Mouse (Mus musculus) CD4-positive helper T cell, adult 2 months (primary cell): ENCODE data around the gene Il6st.
A peak's percentile ranks its signal among the peaks of the same experiment; 100 is the strongest.
"Not testable (repeated sequence)": the region's sequence is repeated elsewhere in the genome, so short reads cannot be mapped to it uniquely, and the experiment has no call there.

Source experiments
- DNase-seq: peaks from one replicate; pipeline ENCODE4 v3.0.0-alpha.2; 2012; ENCODE audit warnings: low read depth, missing footprints, low spot score

Il6st gene

DNA sequence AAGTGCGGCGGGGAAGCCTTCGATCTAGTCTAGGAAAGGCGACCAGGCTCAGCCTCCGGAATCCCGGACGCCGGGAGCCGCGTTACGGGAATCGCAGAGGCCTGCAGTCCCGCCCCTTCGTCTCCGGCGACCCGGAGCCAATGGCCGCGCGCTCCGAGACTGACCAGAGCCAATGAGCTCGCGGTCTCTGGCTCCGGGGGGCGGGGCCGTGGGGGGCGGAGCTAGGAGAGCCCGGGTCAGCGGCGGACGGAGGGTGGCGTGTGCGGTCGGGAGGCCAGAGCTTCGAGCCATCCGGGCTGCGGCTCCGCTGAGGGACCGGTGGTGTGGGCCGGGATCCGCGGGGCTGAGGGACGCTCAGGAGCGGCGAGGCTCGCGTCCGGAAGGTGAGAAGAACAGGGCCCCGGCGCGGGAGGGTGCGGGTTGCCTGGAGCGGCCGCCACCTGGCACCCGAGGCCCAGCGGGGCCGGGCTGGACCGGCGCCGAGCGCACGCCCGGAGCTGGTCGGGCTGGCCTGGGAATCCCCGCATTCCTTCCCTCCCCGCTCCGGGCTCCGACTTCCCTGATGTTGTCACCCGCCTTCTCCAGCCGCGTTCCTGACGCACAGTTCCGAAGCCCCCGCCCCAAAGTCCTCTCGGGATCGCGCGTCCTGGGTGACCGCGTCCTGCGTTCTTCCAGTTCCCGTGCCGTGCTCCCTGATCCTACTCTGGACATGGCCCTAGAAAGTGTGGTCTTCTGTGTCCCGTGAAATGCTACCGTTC lies at the start of gene Il6st:
Il6st (plus strand) TSS at position 203 of the 758 bp plus-strand sequence.
- DNase-seq, result peak; percentile 90

DNA sequence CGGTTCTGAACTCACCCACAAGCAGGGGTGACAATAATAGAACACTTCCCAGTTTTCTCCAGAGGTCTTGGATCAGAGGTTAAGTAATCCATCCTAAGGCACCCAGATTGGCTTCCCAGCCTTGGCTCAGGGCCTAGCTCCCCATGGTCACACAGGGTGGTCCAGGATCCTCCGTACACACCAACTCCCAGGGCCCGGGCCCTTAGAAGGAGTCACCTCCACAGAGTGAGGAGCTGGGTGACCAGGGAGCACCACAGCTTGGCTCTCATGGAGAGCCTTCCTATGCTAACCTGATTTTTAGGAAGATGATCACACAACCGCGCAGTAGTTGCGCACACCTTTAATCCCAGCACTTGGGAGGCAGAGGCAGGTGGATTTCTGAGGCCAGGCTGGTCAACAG lies 48.0 kb upstream of the Il6st start:
- DNase-seq, result no peak

- peak; percentile 22 for DNase-seq
These were observed 47.3 kb upstream of the Il6st start for GRCm38 (mm10) chr13:112416410-112417162.

DNA sequence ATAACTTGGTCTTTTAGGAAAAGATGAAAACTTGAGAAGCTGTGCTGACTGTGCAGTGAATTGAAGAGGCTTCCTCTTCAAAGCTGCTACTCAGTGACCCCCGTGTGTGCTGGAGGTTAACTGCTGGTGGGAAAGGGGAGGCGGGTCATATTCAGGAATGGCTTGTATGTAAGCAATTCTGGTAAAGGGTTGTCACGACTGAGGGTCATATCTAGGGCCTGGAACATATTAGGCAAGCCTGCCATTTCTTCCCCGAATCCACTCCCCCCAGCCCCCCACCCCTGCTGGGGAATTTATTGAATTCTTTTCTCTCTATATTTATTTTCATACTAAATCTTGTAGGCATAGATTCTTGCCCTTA lies 46.7 kb upstream of the Il6st start:
- DNase-seq, result peak; percentile 24

GRCm38 (mm10) chr13:112417861-112418423 lies 45.9 kb upstream of the Il6st start:
- DNase-seq, result peak; percentile 90

DNA sequence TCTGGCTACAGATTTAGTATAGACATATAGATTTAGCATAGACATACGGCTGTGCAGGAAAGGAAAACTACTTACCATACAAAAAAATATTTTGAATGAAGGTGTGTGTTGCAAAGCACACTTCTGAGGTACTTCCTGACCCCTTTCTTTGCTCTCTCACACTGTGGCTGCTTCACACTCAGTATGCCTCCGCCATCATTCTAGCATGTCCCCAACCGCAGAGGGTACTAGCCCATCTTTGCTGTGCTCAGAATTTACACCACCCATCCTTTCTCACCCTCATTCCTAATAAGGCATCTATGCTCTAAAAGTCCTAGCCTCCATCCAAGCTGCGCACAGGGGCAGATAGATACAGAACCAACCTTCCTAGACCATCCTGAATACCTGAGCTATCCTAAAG lies 45.3 kb upstream of the Il6st start:
- DNase-seq, result peak; percentile 69

DNA sequence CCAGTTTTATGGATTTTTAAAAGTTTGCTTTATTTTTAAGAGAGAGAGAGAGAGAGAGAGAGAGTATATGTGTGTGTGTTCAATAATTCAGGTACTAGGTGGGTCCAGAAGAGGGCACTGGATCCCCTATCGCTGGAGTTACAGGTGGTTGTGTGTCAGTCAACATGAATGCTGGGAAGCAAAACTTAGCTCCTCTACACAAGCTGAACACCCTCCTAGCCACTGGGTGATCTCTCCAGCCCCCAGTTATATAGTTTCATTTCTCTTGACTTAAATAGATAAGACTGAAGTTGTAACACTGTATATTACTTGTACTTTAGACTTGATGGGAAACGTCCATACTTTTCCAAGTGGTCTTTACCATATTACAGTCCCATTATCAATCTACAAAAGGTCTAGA lies 39.7 kb upstream of the Il6st start:
- DNase-seq, result peak; percentile 78

- peak; percentile 92 for DNase-seq
These were observed 39.2 kb upstream of the Il6st start for GRCm38 (mm10) chr13:112424635-112425034.

DNA sequence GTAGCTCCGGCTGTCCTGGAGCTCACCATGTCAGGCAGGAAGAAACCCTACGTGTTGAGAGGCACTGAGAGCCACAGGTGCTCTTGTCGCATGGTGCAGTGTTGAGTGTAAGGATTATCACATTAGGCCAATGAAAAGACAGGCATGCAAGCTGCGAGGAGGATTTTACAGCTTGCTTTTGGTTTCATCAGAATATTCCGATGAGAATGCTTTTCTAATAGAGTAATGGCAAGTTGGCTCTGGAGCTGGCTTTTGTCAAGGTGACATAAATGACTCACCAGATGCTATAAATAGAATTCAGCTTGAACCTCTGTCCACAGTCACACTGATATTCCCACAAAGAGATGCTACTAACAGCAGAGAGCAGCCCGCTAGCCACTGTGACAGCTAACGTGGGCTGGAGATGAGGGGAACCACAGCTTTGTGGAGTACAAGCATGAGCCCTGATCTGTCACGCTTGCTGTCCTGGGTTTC lies 38.7 kb upstream of the Il6st start:
- DNase-seq, result no peak

- peak; percentile 71 for DNase-seq
These were observed 37.4 kb upstream of the Il6st start for GRCm38 (mm10) chr13:112426265-112427135.

DNA sequence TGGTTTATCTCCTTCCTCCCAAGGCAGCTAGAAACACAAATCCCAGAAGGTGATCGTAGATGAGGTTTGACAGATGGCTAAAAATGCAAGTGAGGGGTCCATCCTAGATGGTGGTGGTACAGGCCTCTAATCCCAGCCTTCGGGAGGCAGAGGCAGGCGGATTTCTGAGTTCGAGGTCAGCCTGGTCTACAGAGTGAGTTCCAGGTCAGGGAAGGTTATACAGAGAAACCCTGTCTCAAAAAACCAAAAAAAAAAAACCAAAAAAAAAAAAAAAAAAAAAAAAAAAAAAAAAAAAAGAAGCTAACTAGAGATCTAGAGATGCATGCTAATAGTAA lies 36.8 kb upstream of the Il6st start:
- not testable (repeated sequence) for DNase-seq

DNA sequence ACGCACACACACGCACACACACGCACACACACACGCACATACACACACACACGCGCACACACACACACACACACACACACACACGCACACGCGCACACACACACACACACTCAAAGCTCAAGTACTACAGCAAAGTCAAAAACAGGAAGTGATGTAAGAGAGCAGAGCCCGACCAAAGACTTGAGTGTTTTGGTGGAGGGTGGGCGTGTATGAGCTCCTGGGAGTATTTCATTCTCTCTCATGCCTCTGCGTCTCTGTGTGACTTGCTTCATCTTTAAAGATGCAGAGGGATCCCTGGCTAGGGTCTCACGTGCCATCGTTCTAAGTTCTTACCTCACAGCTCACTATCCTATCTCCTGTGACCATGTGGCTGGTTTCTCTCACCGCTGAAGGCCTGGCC lies 36.3 kb upstream of the Il6st start:
- DNase-seq, result peak; percentile 92

GRCm38 (mm10) chr13:112433271-112433670 lies 30.6 kb upstream of the Il6st start:
- peak; percentile 75 for DNase-seq

DNA sequence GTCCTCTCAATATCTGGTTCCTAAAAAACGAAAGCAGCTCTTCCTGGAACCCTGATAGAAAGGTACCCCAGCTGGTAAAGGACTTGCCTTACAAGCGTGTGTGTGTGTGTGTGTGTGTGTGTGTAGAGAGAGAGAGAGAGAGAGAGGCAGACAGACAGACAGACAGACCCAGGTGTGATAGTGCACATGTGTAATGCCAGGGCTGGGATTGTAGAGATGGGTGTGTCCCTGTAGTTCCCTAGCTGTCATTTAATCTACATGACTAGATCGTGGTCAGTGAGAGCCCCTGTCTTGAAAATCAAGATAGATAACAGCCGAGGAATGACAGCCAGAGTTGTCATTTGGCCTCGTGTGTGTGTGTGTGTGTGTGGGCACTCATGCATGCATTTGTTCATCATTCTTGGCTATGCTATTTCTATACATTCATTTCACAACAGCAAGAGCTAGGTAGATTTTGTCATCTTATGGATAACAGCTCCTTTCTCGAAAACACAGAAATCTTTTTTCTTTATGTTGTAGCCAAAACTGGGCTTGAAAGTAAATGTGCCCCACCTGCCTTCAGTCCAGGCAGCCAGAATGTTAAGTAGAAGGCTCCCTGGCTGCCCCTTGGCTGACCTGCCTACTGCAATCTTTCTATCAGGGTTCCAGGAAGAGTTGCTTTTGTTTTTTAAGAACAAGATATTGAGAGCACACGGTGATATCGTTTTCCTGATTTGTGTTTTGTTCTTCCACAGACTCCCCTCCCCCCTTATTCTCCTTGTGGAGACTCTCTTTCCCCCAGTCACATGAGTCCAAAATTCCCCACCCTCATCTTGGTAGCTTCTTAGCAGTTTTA lies 28.4 kb upstream of the Il6st start:
- peak; percentile 38 for DNase-seq

DNA sequence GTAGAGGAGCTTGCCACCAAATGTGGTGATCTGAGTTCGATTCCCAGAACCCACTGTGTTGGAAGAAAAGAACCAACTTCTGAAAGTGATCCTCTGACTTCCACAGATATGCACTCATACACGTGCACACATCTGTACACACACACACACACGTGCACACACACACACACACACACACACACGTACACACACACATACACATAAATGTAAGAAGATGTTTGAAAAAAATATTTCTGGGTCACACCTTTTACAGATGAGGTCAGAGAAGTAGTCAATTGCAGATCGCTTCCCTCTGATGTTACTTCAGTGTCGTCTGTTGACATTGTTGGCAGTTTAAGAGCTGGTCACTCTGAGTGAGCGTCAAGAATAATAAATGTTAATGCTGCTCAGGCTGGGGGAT lies 27.6 kb upstream of the Il6st start:
- no peak for DNase-seq

DNA sequence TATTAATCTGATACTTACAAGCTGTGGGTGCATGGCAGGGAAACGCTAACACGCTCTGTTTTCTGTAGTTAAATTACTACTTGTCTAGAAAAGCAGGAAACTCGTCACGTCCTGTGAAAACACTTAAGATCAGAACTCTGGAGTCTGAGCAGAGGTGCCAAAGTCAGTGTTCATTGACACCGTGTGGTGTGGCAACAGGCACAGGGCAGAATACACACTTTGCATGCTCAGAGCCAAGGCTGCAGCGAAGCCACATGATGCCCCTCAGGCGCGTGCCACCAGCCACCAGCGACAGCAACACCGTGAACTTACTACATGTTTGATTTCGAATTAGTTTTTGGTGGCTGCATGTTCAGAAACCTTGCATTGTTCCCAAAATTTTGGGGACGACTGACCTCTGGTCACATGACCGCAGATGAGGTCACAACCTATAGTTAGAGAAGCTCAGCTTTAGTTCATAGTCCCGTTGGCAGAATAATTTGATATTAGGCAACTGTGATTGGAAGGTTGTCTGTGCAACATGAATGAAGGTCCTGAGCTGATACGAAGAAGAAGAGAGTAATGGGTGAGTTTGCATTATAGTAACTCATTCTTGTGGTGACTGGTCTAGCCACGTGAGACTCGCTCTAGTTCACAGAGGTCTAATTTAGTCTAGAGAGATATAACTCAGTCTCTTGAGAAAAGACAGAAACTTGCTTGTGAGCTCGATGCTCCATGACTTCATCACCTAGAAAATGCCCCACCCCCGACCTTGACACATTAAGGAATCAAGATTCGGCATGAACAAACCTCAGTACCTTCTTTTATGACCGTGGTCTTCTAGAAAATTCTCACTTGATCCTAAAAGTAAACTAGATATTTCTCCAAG lies 25.6 kb upstream of the Il6st start:
- DNase-seq, result peak; percentile 88

DNA sequence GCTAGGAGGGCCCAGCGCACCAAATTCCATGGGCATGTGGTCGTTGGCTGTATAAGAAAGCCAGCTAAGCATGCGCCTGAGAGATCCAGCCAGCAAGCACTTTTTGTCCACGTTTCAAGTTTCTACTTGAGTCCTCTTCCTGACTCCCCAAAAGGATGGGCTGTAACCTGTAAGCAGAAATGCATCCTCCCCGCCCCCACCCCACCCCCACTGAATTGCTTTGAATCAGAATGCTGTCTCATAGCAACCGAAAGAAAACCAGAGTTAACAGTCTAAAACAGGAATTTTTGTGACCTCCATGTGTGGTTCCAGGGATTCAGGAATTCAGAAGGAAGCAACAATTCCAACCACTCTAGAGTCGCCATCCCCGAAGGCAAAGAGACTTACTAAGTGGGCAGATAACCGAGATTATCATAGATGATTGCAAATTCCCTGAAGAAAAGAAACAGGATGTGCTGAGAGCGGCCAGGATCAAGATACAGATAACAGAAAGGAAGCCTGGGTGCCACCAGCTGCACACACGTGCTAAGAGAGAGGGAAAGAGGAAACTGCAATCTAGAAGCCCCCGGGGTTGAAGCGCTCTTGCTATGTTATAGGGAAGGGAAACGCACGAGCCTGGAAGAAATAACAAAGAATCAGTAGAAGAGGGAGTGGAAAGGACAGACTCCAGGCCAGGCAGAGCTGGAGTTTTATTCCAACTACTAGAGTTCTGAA lies 24.6 kb upstream of the Il6st start:
- DNase-seq, result peak; percentile 60

- DNase-seq, result peak; percentile 86
These were observed 23.9 kb upstream of the Il6st start for GRCm38 (mm10) chr13:112439917-112440361.

- DNase-seq, result peak; percentile 2
These were observed 23.2 kb upstream of the Il6st start for GRCm38 (mm10) chr13:112440668-112441067.
